Mouse (Mus musculus) heart, adult 8-10 months (tissue): ENCODE results near the gene Triap1. TPM values are rescaled to one million over a fixed set of nuclear protein-coding genes. Genes with fewer than 3 reads are reported as not detected.

Experiments
- total RNA-seq, 4 experiments: library from RNA; stranded (reverse); gene quantifications; 2 replicates each; pipeline ENCODE4 v1.2.4; 2022

Triap1 gene
- total RNA-seq, 4 experiments from 2014 or later, result 25.5 to 27.4 (median 25.8) TPM

Other genes starting within 250 kb of the Triap1 start
- gene Gm10401, start 242.9 kb upstream of the Triap1 start, total RNA-seq, result not detected
- gene Acads, start 221.9 kb upstream of the Triap1 start, total RNA-seq, result 100 to 1,000 TPM; 225 to 279 (median 244) TPM
- gene Unc119b, start 206.2 kb upstream of the Triap1 start, total RNA-seq, result 10 to 100 TPM; 11.8 to 18.5 (median 14.5) TPM
- 10 to 100 TPM; 75.2 to 88.5 (median 78.8) TPM for gene Mlec, start 183.0 kb upstream of the Triap1 start, total RNA-seq
- gene Cabp1, start 146.8 kb upstream of the Triap1 start, total RNA-seq, result 1 to 10 TPM; 1.7 to 2.6 (median 1.9) TPM
- 10 to 100 TPM; 26.6 to 35.1 (median 32.8) TPM for gene Pop5, start 105.4 kb upstream of the Triap1 start, total RNA-seq
- gene Rnf10, start 68.3 kb upstream of the Triap1 start, total RNA-seq, result 100 to 1,000 TPM; 355 to 414 (median 370) TPM
- 100 to 1,000 TPM; 138 to 171 (median 161) TPM for gene Coq5, start 61.6 kb upstream of the Triap1 start, total RNA-seq
- gene Dynll1, start 40.2 kb upstream of the Triap1 start, total RNA-seq, result 10 to 100 TPM; 52.9 to 84.2 (median 71.3) TPM
- gene Srsf9, start 14.0 kb upstream of the Triap1 start, total RNA-seq, result 10 to 100 TPM; 14.2 to 15.5 (median 14.4) TPM
- gene Gatc, start within 50 bp of the Triap1 start, total RNA-seq, result 10 to 100 TPM; 17.5 to 21.2 (median 19.4) TPM
- 100 to 1,000 TPM; 205 to 218 (median 216) TPM for gene Cox6a1, start 7.8 kb downstream of the Triap1 start, total RNA-seq
- gene Msi1, start 88.4 kb downstream of the Triap1 start, total RNA-seq, result under 1 TPM; 0.16 to 0.52 (median 0.25) TPM
- gene Pla2g1b, start 125.0 kb downstream of the Triap1 start, total RNA-seq, result not detected
- 10 to 100 TPM; 17.9 to 21.4 (median 19.6) TPM for gene Sirt4, start 143.5 kb downstream of the Triap1 start, total RNA-seq
- 10 to 100 TPM; 31.2 to 43.4 (median 34.1) TPM for gene Pxn, start 165.5 kb downstream of the Triap1 start, total RNA-seq
- 100 to 1,000 TPM; 591 to 710 (median 629) TPM for gene Rplp0, start 218.2 kb downstream of the Triap1 start, total RNA-seq
- gene Gcn1l1, start 224.0 kb downstream of the Triap1 start, total RNA-seq, result 10 to 100 TPM; 35.7 to 41.6 (median 39.3) TPM